In genomic region chr12:111689426-111689825, GRCm38 (mm10) we compare ENCODE assay signal across 12 mouse cellular contexts. TPM values are rescaled to one million over a fixed set of nuclear protein-coding genes. Genes with fewer than 3 reads are reported as not detected.
DNase-seq lines count a peak whose midpoint lies in the region; ATAC-seq and TF ChIP-seq lines count a peak whose summit lies in the region.
"Had no signal": no experiment of that assay in that cellular context is flagged by ENCODE, and none has a peak within 500 bp of the region (broad histone marks: within the 10 kb centered on the region; RNA-seq: fewer than 3 reads in every experiment).

No protein-coding gene starts in this region.

- H3K36me3 ChIP-seq in intestine, embryonic 16.5 days (ENCODE audit: control insufficient read depth, insufficient read depth, low read length), result no peaks in the 10 kb centered on the region
- H3K36me3 ChIP-seq in intestine, embryonic 15.5 days, result no peaks in the 10 kb centered on the region
- no peaks in the 10 kb centered on the region for H3K36me3 ChIP-seq in small intestine, adult 2 months (ENCODE audit: control insufficient read depth, insufficient read depth, low read length)
- H3K36me3 ChIP-seq: limb, embryonic 12.5 days had no signal

- no peak for TF ChIP-seq CTCF in small intestine, adult 2 months (IDR thresholded peaks at IDR 0.05; ENCODE audit: extremely low read depth, insufficient read length, insufficient replicate concordance, low read depth, low read length)

- 66% methylated on average over 11 of the region's 11 CpGs for WGBS in intestine, embryonic 16.5 days
- WGBS in intestine, embryonic 15.5 days, result 68% methylated on average over 11 of the region's 11 CpGs
- whole genome bisulfite sequencing in small intestine, adult 2 months, result 27% methylated on average over 11 of the region's 11 CpGs

- H3K9me3 ChIP-seq in intestine, embryonic 16.5 days (ENCODE audit: control insufficient read depth, low read length), result no peaks in the 10 kb centered on the region
- no peaks in the 10 kb centered on the region for H3K9me3 ChIP-seq in intestine, embryonic 15.5 days
- H3K9me3 ChIP-seq: limb, embryonic 12.5 days had no signal

- peak overlapping the region; percentile 33; the same call in 1 of the 2 replicates for H3K27ac ChIP-seq in intestine, embryonic 16.5 days (ENCODE audit: low read length)
- H3K27ac ChIP-seq in intestine, embryonic 15.5 days, result no peak overlapping the region
- peak overlapping the region; percentile 75 for H3K27ac ChIP-seq in small intestine, adult 2 months (ENCODE audit: insufficient read depth, low read depth, low read length)
- H3K27ac ChIP-seq: left cerebral cortex, adult 2 months; limb, embryonic 12.5 days had no signal

- H3K9ac ChIP-seq in intestine, embryonic 16.5 days (ENCODE audit: low read depth, low read length), result 0 out of 2 replicates have a peak overlapping the region, but pooled peaks have one; percentile 19
- H3K9ac ChIP-seq in intestine, embryonic 15.5 days, result no peak overlapping the region
- H3K9ac ChIP-seq: limb, embryonic 12.5 days had no signal

- peak; percentile 45 to 53 for DNase-seq in cerebellum, postnatal 10 days
- no peak for DNase-seq in cerebellum, adult 11 months
- peak; percentile 50 for DNase-seq in lung, postnatal 36 days
- no peak for DNase-seq in lung, postnatal 25 days (ENCODE audit: low spot score)
- DNase-seq in frontal cortex, postnatal 14 days (ENCODE audit: low spot score in 2 of 2), result no peak
- DNase-seq: heart, postnatal 14 days had no signal

- no peaks in the 10 kb centered on the region for H3K27me3 ChIP-seq in intestine, embryonic 16.5 days (replicated peaks; ENCODE audit: control insufficient read depth, insufficient read depth, low read length)
- no peaks in the 10 kb centered on the region for H3K27me3 ChIP-seq in intestine, embryonic 15.5 days (replicated peaks)
- H3K27me3 ChIP-seq in small intestine, adult 2 months (ENCODE audit: control insufficient read depth, insufficient read depth, low read length), result no peaks in the 10 kb centered on the region
- H3K27me3 ChIP-seq: limb, embryonic 12.5 days had no signal

- no peak overlapping the region for H3K4me3 ChIP-seq in intestine, embryonic 16.5 days (ENCODE audit: low read length)
- H3K4me3 ChIP-seq in intestine, embryonic 15.5 days (replicated peaks), result no peak overlapping the region
- H3K4me3 ChIP-seq in small intestine, adult 2 months (ENCODE audit: low read depth, low read length), result no peak overlapping the region
- H3K4me3 ChIP-seq: left cerebral cortex, adult 2 months; limb, embryonic 12.5 days had no signal

- ATAC-seq in intestine, embryonic 16.5 days, result peak; percentile 31
- no peak for ATAC-seq in intestine, embryonic 15.5 days
- ATAC-seq: hindbrain, embryonic 16.5 days had no signal

- H3K4me1 ChIP-seq in intestine, embryonic 16.5 days (ENCODE audit: control insufficient read depth, insufficient read depth, low read length), result peaks cover 69% of the 10 kb centered on the region
- peaks cover 60% of the 10 kb centered on the region for H3K4me1 ChIP-seq in intestine, embryonic 15.5 days (replicated peaks)
- peaks cover 50% of the 10 kb centered on the region for H3K4me1 ChIP-seq in small intestine, adult 2 months (ENCODE audit: control insufficient read depth, insufficient read depth, insufficient read length, low read length)

- no peak for TF ChIP-seq POLR2A in small intestine, adult 2 months (IDR thresholded peaks at IDR 0.05; ENCODE audit: low read depth, low read length)

- H3K4me2 ChIP-seq in intestine, embryonic 16.5 days (ENCODE audit: low read depth, low read length), result no peak overlapping the region
- no peak overlapping the region for H3K4me2 ChIP-seq in intestine, embryonic 15.5 days (replicated peaks)
- H3K4me2 ChIP-seq: limb, embryonic 12.5 days had no signal

RNA-seq across cellular contexts. Expression of gene Trmt61a, which starts 11.5 kb away (rescaled TPM):
- polyA plus RNA-seq in intestine, embryonic 16.5 days (2015; fragmentation: Nextera tagmentation; extraction: Ambion mirVana), result 11.3 and 12.7 TPM in 2 replicates
- 12.6 and 16.4 TPM in 2 replicates for polyA plus RNA-seq in intestine, embryonic 15.5 days (2015; fragmentation: Nextera tagmentation; extraction: Ambion mirVana)
- polyA plus RNA-seq in small intestine, adult 2 months (2012; rRNA removed), result 24.9 and 33.6 TPM in 2 replicates

RNA-seq across cellular contexts. Expression of gene Ckb, which starts 17.3 kb away (rescaled TPM):
- 927 and 953 TPM in 2 replicates for polyA plus RNA-seq in intestine, embryonic 16.5 days (2015; fragmentation: Nextera tagmentation; extraction: Ambion mirVana)
- polyA plus RNA-seq in intestine, embryonic 15.5 days (2015; fragmentation: Nextera tagmentation; extraction: Ambion mirVana), result 765 and 774 TPM in 2 replicates
- polyA plus RNA-seq in small intestine, adult 2 months (2012; rRNA removed), result 599 and 1,328 TPM in 2 replicates

RNA-seq across cellular contexts. Expression of gene Bag5, which starts 23.6 kb away (rescaled TPM):
- polyA plus RNA-seq in intestine, embryonic 16.5 days (2015; fragmentation: Nextera tagmentation; extraction: Ambion mirVana), result 43.0 and 46.2 TPM in 2 replicates
- polyA plus RNA-seq in intestine, embryonic 15.5 days (2015; fragmentation: Nextera tagmentation; extraction: Ambion mirVana), result 46.7 and 48.7 TPM in 2 replicates
- 3.4 and 5.5 TPM in 2 replicates for polyA plus RNA-seq in small intestine, adult 2 months (2012; rRNA removed)

RNA-seq across cellular contexts. Expression of gene Apopt1, which starts 23.6 kb away (rescaled TPM):
- polyA plus RNA-seq in intestine, embryonic 16.5 days (2015; fragmentation: Nextera tagmentation; extraction: Ambion mirVana), result 56.2 and 58.2 TPM in 2 replicates
- polyA plus RNA-seq in intestine, embryonic 15.5 days (2015; fragmentation: Nextera tagmentation; extraction: Ambion mirVana), result 50.1 and 51.8 TPM in 2 replicates
- 12.1 and 16.7 TPM in 2 replicates for polyA plus RNA-seq in small intestine, adult 2 months (2012; rRNA removed)

Comparison
In these comparisons a context has a peak if more than half of its experiments do, and no peak if none do; other contexts are left out.
1. DNase-seq: peak in cerebellum, postnatal 10 days (2 of 2) and lung, postnatal 36 days (single experiment); none in cerebellum, adult 11 months (single experiment), lung, postnatal 25 days (single experiment) and frontal cortex, postnatal 14 days (0 of 2).